Mouse (Mus musculus) liver, embryonic 13.5 days (tissue): ENCODE results near the gene Zfp978. TPM values are rescaled to one million over a fixed set of nuclear protein-coding genes. Genes with fewer than 3 reads are reported as not detected.
A peak's percentile ranks its signal among the peaks of the same experiment; 100 is the strongest.
"Not testable (repeated sequence)": the region's sequence is repeated elsewhere in the genome, so short reads cannot be mapped to it uniquely, and the experiment has no call there.

Experiments
- ATAC-seq: fragments of 200-750 bp; cut with Nextera tagmentation; 2 replicates; pipeline ENCODE4 v1.8.0; 2017; ENCODE audit warnings: low read depth, mild to moderate bottlenecking, moderate number of reproducible peaks, moderate library complexity
- DNase-seq: peaks from one replicate; pipeline ENCODE4 v3.0.0; 2022
- H3K27ac ChIP-seq: fragments of 300-500 bp; sonication (generic); 2 replicates; pipeline ENCODE4 v1.5.1; 2015; ENCODE audit warnings: moderate library complexity, mild to moderate bottlenecking, inconsistent platforms
- H3K27me3 ChIP-seq: fragments of 300-500 bp; sonication (generic); 2 replicates; pipeline ENCODE4 v1.6.1; 2015; ENCODE audit warnings: mild to moderate bottlenecking, inconsistent platforms
- H3K36me3 ChIP-seq: fragments of 300-500 bp; sonication (generic); 2 replicates; pipeline ENCODE4 v1.6.1; 2015; ENCODE audit warnings: mild to moderate bottlenecking, inconsistent platforms
- H3K4me1 ChIP-seq: fragments of 300-500 bp; sonication (generic); replicated peaks from 2 replicates; pipeline ENCODE4 v1.6.1; 2015; ENCODE audit warnings: inconsistent platforms
- H3K4me2 ChIP-seq: fragments of 300-500 bp; sonication (generic); 2 replicates; pipeline ENCODE4 v1.6.1; 2015; ENCODE audit warnings: inconsistent platforms, mild to moderate bottlenecking, moderate library complexity
- H3K4me3 ChIP-seq: fragments of 300-500 bp; sonication (generic); replicated peaks from 2 replicates; pipeline ENCODE4 v1.5.1; 2015; ENCODE audit warnings: mild to moderate bottlenecking, inconsistent platforms
- H3K9ac ChIP-seq: fragments of 300-500 bp; sonication (generic); 2 replicates; pipeline ENCODE4 v1.6.1; 2015; ENCODE audit warnings: mild to moderate bottlenecking, inconsistent platforms
- H3K9me3 ChIP-seq: fragments of 300-500 bp; sonication (generic); replicated peaks from 2 replicates; pipeline ENCODE4 v1.6.1; 2016; ENCODE audit warnings: inconsistent platforms
- WGBS: fragments of 180-500 bp; shearing (Covaris S2); methylation state at CpG from one replicate; pipeline ENCODE4 v1.1.7; 2015; ENCODE audit not compliant: insufficient replicate concordance; 5-methylcytosine and 5-hydroxymethylcytosine counted together
- polyA plus RNA-seq: library from polyadenylated mRNA; unstranded; fragments of >200 nt; fragmentation: Nextera tagmentation; extraction: Ambion mirVana; gene quantifications from 2 replicates; pipeline ENCODE4 v1.2.1, GENCODE M21; 2015

Gene Zfp978
- polyA plus RNA-seq, 1 experiment from 2014 or later = 0.16 TPM

GRCm38 (mm10) chr4:147400848-147401715 is 40.0 kb downstream of the Zfp978 start:
- not testable (repeated sequence) for H3K4me1 ChIP-seq, H3K36me3 ChIP-seq, H3K4me2 ChIP-seq, H3K9ac ChIP-seq, H3K4me3 ChIP-seq, H3K27me3 ChIP-seq, ATAC-seq, H3K27ac ChIP-seq, DNase-seq
- peaks cover 39% of the 10 kb centered on the region for H3K9me3 ChIP-seq
- WGBS = 65% methylated on average over 17 of the region's 17 CpGs

- H3K4me1 ChIP-seq, H3K36me3 ChIP-seq, H3K9ac ChIP-seq, H3K27me3 ChIP-seq, H3K27ac ChIP-seq, H3K4me2 ChIP-seq, DNase-seq, H3K4me3 ChIP-seq: not testable (repeated sequence)
- ATAC-seq = peak; percentile 17; the same call in 1 of the 2 replicates
- 65% methylated on average over 17 of the region's 17 CpGs for whole genome bisulfite sequencing
- H3K9me3 ChIP-seq = peaks cover 39% of the 10 kb centered on the region
These were observed 40.8 kb downstream of the Zfp978 start for GRCm38 (mm10) chr4:147401736-147402506.

- not testable (repeated sequence) for DNase-seq, ATAC-seq, H3K4me1 ChIP-seq, H3K27ac ChIP-seq, H3K9ac ChIP-seq, H3K4me3 ChIP-seq, H3K36me3 ChIP-seq, H3K27me3 ChIP-seq, H3K4me2 ChIP-seq
- WGBS = 15% methylated on average over 1 of the region's 1 CpGs
- peaks cover 39% of the 10 kb centered on the region for H3K9me3 ChIP-seq
These were observed 41.4 kb downstream of the Zfp978 start for GRCm38 (mm10) chr4:147402507-147402890.

- not testable (repeated sequence) for H3K27ac ChIP-seq, H3K36me3 ChIP-seq, DNase-seq, ATAC-seq, H3K9ac ChIP-seq, H3K4me3 ChIP-seq, H3K4me1 ChIP-seq, H3K27me3 ChIP-seq, H3K4me2 ChIP-seq
- WGBS = 70% methylated on average over 6 of the region's 6 CpGs
- peaks cover 38% of the 10 kb centered on the region for H3K9me3 ChIP-seq
These were observed 42.4 kb downstream of the Zfp978 start for GRCm38 (mm10) chr4:147403509-147403908.

- H3K9me3 ChIP-seq = peaks cover 37% of the 10 kb centered on the region
- 47% methylated on average over 6 of the region's 6 CpGs for WGBS
- not testable (repeated sequence) for H3K4me1 ChIP-seq, H3K4me2 ChIP-seq, H3K27ac ChIP-seq, H3K4me3 ChIP-seq, H3K27me3 ChIP-seq, H3K36me3 ChIP-seq, DNase-seq, H3K9ac ChIP-seq
- peak; percentile 16; the same call in 1 of the 2 replicates for ATAC-seq
These were observed 43.1 kb downstream of the Zfp978 start for GRCm38 (mm10) chr4:147403931-147404913.

- ATAC-seq = peak; percentile 83
- H3K4me1 ChIP-seq = no peaks in the 10 kb centered on the region
- peak overlapping the region; percentile 53 for H3K4me3 ChIP-seq
- H3K27ac ChIP-seq = no peak overlapping the region
- H3K27me3 ChIP-seq = no peaks in the 10 kb centered on the region
- DNase-seq = no peak
- WGBS = under 1% methylated on average over 54 of the region's 75 CpGs
- peak overlapping the region; percentile 61 for H3K9ac ChIP-seq
- H3K9me3 ChIP-seq = peaks cover 33% of the 10 kb centered on the region
- no peaks in the 10 kb centered on the region for H3K36me3 ChIP-seq
- H3K4me2 ChIP-seq = peak overlapping the region; percentile 73
These were observed 45.8 kb downstream of the Zfp978 start for GRCm38 (mm10) chr4:147406735-147407462.

- DNase-seq = no peak
- no peaks in the 10 kb centered on the region for H3K27me3 ChIP-seq
- 3% methylated on average over 12 of the region's 13 CpGs for WGBS
- peak overlapping the region; percentile 61 for H3K9ac ChIP-seq
- H3K36me3 ChIP-seq = no peaks in the 10 kb centered on the region
- no peak for ATAC-seq
- H3K4me1 ChIP-seq = no peaks in the 10 kb centered on the region
- H3K4me3 ChIP-seq = peak overlapping the region; percentile 53
- peak overlapping the region; percentile 73 for H3K4me2 ChIP-seq
- H3K9me3 ChIP-seq = peaks cover 28% of the 10 kb centered on the region
- no peak overlapping the region for H3K27ac ChIP-seq
These were observed 46.3 kb downstream of the Zfp978 start for GRCm38 (mm10) chr4:147407463-147407822.

- H3K9me3 ChIP-seq = peaks cover 40% of the 10 kb centered on the region
- not testable (repeated sequence) for H3K27me3 ChIP-seq, DNase-seq, H3K4me1 ChIP-seq, H3K36me3 ChIP-seq, H3K4me2 ChIP-seq, H3K9ac ChIP-seq, H3K27ac ChIP-seq, H3K4me3 ChIP-seq
- ATAC-seq = peak; percentile 28; the same call in 1 of the 2 replicates
- WGBS = 49% methylated on average over 1 of the region's 1 CpGs
These were observed 55.3 kb downstream of the Zfp978 start for GRCm38 (mm10) chr4:147416365-147416764.

GRCm38 (mm10) chr4:147417157-147417778 is 56.2 kb downstream of the Zfp978 start:
- Histone ChIP-seq H3K27ac (no peak overlapping the region), H3K9me3 (peaks cover 43% of the 10 kb centered on the region), H3K27me3 (no peaks in the 10 kb centered on the region), H3K9ac (no peak overlapping the region), H3K4me3 (no peak overlapping the region), H3K36me3 (no peaks in the 10 kb centered on the region), H3K4me1 (no peaks in the 10 kb centered on the region), H3K4me2 (no peak overlapping the region)
- ATAC-seq = peak; percentile 26
- 36% methylated on average over 8 of the region's 8 CpGs for WGBS
- no peak for DNase-seq

GRCm38 (mm10) chr4:147417921-147418320 is 56.8 kb downstream of the Zfp978 start:
- H3K4me3 ChIP-seq = no peak overlapping the region
- H3K27me3 ChIP-seq = no peaks in the 10 kb centered on the region
- 52% methylated on average over 10 of the region's 10 CpGs for WGBS
- H3K9ac ChIP-seq = no peak overlapping the region
- no peak overlapping the region for H3K27ac ChIP-seq
- no peaks in the 10 kb centered on the region for H3K36me3 ChIP-seq
- H3K4me1 ChIP-seq = no peaks in the 10 kb centered on the region
- H3K4me2 ChIP-seq = no peak overlapping the region
- DNase-seq (no peak), ATAC-seq (no peak)
- H3K9me3 ChIP-seq = peaks cover 43% of the 10 kb centered on the region
